Mouse (Mus musculus) limb, embryonic 15.5 days (tissue): ENCODE data around the gene Flna. TPM values are rescaled to one million over a fixed set of nuclear protein-coding genes. Genes with fewer than 3 reads are reported as not detected.

Source experiments
- ATAC-seq: fragments of 200-750 bp; cut with Nextera tagmentation; 2 replicates; pipeline ENCODE4 v1.8.0; 2017; ENCODE audit warnings: low read depth, moderate TSS enrichment; ENCODE audit not compliant: insufficient number of reproducible peaks, low FRiP score, low TSS enrichment
- H3K27ac ChIP-seq: fragments of 300-500 bp; sonication (generic); 2 replicates; pipeline ENCODE4 v1.5.1; 2015; ENCODE audit warnings: moderate library complexity, mild to moderate bottlenecking, inconsistent platforms
- H3K27me3 ChIP-seq: fragments of 300-500 bp; sonication (generic); 2 replicates; pipeline ENCODE4 v1.6.1; 2015; ENCODE audit warnings: inconsistent platforms
- H3K36me3 ChIP-seq: fragments of 300-500 bp; sonication (generic); 2 replicates; pipeline ENCODE4 v1.6.1; 2015; ENCODE audit warnings: inconsistent platforms
- H3K4me1 ChIP-seq: fragments of 300-500 bp; sonication (generic); 2 replicates; pipeline ENCODE4 v1.6.1; 2015; ENCODE audit warnings: inconsistent platforms
- H3K4me2 ChIP-seq: fragments of 300-500 bp; sonication (generic); 2 replicates; pipeline ENCODE4 v1.6.1; 2015; ENCODE audit warnings: mild to moderate bottlenecking, inconsistent platforms
- H3K4me3 ChIP-seq: fragments of 300-500 bp; sonication (generic); 2 replicates; pipeline ENCODE4 v1.5.1; 2015; ENCODE audit warnings: mild to moderate bottlenecking, inconsistent platforms
- H3K9ac ChIP-seq: fragments of 300-500 bp; sonication (generic); 2 replicates; pipeline ENCODE4 v1.6.1; 2015; ENCODE audit warnings: inconsistent platforms
- H3K9me3 ChIP-seq: fragments of 300-500 bp; sonication (generic); 2 replicates; pipeline ENCODE4 v1.6.1; 2016; ENCODE audit warnings: inconsistent platforms
- WGBS: fragments of 180-500 bp; shearing (Covaris S2); methylation state at CpG from one replicate; pipeline ENCODE4 v1.1.7; 2015; 5-methylcytosine and 5-hydroxymethylcytosine counted together
- polyA plus RNA-seq: library from polyadenylated mRNA; unstranded; fragments of >200 nt; fragmentation: Nextera tagmentation; extraction: Ambion mirVana; gene quantifications from 2 replicates; pipeline ENCODE4 v1.2.1, GENCODE M21; 2015

The Flna gene
- polyA plus RNA-seq = 228 and 248 TPM in 2 replicates

GRCm38 (mm10) chrX:74249615-74250014 lies at the start of gene Flna:
TSS of gene Flna (minus strand) at chrX:74249820.
- WGBS = 25% methylated on average over 38 of the region's 38 CpGs
- peak within 1 kb of the TSS; percentile 54 for H3K4me2 ChIP-seq
- no peaks in the 10 kb centered on the region for H3K27me3 ChIP-seq
- H3K36me3 ChIP-seq = no peaks in the 10 kb centered on the region
- no peak for ATAC-seq
- 0 out of 2 replicates have a peak, but pooled peaks cover 7% of the 10 kb centered on the region for H3K4me1 ChIP-seq
- H3K27ac ChIP-seq = peak within 1 kb of the TSS; percentile 80
- no peaks in the 10 kb centered on the region for H3K9me3 ChIP-seq
- H3K9ac ChIP-seq = peak within 1 kb of the TSS; percentile 42
- peak within 1 kb of the TSS; percentile 42 for H3K4me3 ChIP-seq

DNA sequence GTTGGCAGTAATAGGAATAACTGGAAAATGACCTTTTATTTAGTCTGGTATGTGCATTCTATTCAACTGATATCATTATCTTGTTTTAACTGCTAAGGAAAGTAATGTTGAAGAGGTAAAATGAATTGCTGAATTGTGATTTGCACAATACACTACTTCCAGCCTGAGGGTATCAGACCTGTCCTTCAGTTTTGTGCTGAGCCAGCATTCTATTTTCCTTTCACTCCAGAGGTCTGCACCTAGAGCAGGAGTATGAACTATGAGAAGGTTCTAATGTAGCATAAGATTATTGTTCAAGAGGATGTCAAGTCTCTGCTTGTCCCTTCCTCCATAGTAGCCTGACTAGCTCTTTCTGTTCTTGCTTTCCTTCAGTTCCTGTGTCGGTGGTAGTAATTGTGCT lies 48.7 kb upstream of the Flna start:
- Histone ChIP-seq H3K36me3 (peaks cover 20% of the 10 kb centered on the region), H3K27ac (no peak overlapping the region), H3K4me2 (no peak overlapping the region), H3K4me3 (no peak overlapping the region), H3K9ac (no peak overlapping the region), H3K4me1 (no peaks in the 10 kb centered on the region; the same call in 1 of the 2 replicates), H3K27me3 (no peaks in the 10 kb centered on the region), H3K9me3 (no peaks in the 10 kb centered on the region)
- ATAC-seq = no peak
- WGBS = 73% methylated on average over 1 of the region's 1 CpGs

- peak within 1 kb of the TSS; percentile 67 for H3K9ac ChIP-seq
- H3K36me3 ChIP-seq = peaks cover 12% of the 10 kb centered on the region; the same call in 1 of the 2 replicates
- 22% methylated on average over 37 of the region's 37 CpGs for WGBS
- peak within 1 kb of the TSS; percentile 54 for H3K4me2 ChIP-seq
- peak within 1 kb of the TSS; percentile 59 for H3K4me3 ChIP-seq
- no peaks in the 10 kb centered on the region for H3K27me3 ChIP-seq
- H3K4me1 ChIP-seq = no peaks in the 10 kb centered on the region; the same call in 1 of the 2 replicates
- ATAC-seq = peak; percentile 98
- no peaks in the 10 kb centered on the region for H3K9me3 ChIP-seq
- H3K27ac ChIP-seq = peak within 1 kb of the TSS; percentile 67
Measured at GRCm38 (mm10) chrX:74296538-74297448, 47.2 kb upstream of the Flna start, which contains the start of gene Atp6ap1. TSS of gene Atp6ap1 (plus strand) at chrX:74297097.

- Histone ChIP-seq H3K27me3 (no peaks in the 10 kb centered on the region), H3K36me3 (0 out of 2 replicates have a peak, but pooled peaks cover 4% of the 10 kb centered on the region)
- no peak for ATAC-seq
Measured at GRCm38 (mm10) chrX:74293431-74293830, 43.8 kb upstream of the Flna start.

DNA sequence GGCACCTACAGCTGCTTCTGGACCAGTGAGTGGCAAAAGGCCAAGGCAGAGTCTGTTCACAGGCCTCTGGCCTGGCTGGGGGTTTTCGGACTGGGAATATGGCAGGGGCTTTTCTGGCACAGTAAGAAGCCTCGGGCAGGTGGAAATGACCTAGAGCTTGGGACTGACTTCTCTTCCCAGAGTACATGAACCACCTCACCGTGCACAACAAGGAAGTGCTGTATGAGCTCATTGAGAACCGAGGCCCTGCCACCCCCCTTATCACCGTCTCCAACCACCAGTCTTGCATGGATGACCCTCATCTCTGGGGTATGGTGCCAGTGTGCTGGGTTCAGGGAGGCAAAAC lies 33.4 kb upstream of the Flna start:
- H3K4me2 ChIP-seq = peak overlapping the region; percentile 56
- 0 out of 2 replicates have a peak, but pooled peaks have one; percentile 5 for ATAC-seq
- no peaks in the 10 kb centered on the region for H3K9me3 ChIP-seq
- peaks cover 5% of the 10 kb centered on the region; the same call in 1 of the 2 replicates for H3K4me1 ChIP-seq
- H3K36me3 ChIP-seq = no peaks in the 10 kb centered on the region
- H3K9ac ChIP-seq = peak overlapping the region; percentile 52
- WGBS = 42% methylated on average over 5 of the region's 5 CpGs
- peak overlapping the region; percentile 91 for H3K27ac ChIP-seq
- H3K4me3 ChIP-seq = peak overlapping the region; percentile 56
- no peaks in the 10 kb centered on the region for H3K27me3 ChIP-seq

More at GRCm38 (mm10) chrX:74293431-74293830, 43.8 kb upstream of the Flna start:
- no peak overlapping the region for H3K27ac ChIP-seq
- no peak overlapping the region for H3K4me2 ChIP-seq
- no peaks in the 10 kb centered on the region; the same call in 1 of the 2 replicates for H3K4me1 ChIP-seq
- no peak overlapping the region for H3K4me3 ChIP-seq
- 68% methylated on average over 4 of the region's 4 CpGs for WGBS
- no peak overlapping the region for H3K9ac ChIP-seq
- no peaks in the 10 kb centered on the region for H3K9me3 ChIP-seq

DNA sequence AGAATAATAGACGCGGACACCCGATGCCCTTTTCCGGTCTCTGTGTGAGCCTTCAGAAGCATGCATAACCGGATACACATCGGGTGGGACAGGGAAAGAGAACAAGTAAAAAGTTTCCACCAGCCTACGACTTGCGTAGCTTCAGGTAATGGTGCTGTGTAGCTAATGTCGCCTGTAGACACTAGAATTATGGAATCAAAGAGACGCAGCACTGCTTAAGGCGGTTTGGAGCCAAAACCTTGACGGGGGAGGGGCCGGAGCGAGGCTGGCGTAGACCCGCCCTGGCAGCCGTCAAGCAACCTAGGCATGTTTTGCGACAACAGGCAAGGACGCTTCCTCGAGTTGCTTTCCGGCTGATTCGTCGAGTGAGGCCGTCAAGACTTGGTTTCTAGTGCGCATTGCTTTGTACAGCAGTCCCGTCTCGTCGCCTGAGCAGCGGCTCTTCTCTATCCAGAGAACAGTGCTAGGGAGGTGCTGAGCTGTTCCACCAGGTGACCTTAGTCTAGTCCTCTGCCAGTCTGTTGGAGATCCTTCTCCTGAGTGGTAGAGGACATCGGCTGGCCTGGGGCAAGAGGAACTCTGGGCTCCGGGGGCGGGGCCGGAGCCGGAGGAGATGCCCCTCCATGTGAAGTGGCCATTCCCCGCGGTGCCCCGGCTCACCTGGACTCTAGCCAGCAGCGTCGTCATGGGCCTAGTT lies 32.9 kb upstream of the Flna start:
- Histone ChIP-seq H3K9ac (peak overlapping the region; percentile 52), H3K4me1 (peaks cover 5% of the 10 kb centered on the region; the same call in 1 of the 2 replicates), H3K9me3 (no peaks in the 10 kb centered on the region), H3K27me3 (no peaks in the 10 kb centered on the region), H3K36me3 (no peaks in the 10 kb centered on the region), H3K27ac (peak overlapping the region; percentile 91), H3K4me2 (peak overlapping the region; percentile 56), H3K4me3 (peak overlapping the region; percentile 56)
- WGBS = 27% methylated on average over 39 of the region's 39 CpGs
- peak; percentile 61 for ATAC-seq

DNA sequence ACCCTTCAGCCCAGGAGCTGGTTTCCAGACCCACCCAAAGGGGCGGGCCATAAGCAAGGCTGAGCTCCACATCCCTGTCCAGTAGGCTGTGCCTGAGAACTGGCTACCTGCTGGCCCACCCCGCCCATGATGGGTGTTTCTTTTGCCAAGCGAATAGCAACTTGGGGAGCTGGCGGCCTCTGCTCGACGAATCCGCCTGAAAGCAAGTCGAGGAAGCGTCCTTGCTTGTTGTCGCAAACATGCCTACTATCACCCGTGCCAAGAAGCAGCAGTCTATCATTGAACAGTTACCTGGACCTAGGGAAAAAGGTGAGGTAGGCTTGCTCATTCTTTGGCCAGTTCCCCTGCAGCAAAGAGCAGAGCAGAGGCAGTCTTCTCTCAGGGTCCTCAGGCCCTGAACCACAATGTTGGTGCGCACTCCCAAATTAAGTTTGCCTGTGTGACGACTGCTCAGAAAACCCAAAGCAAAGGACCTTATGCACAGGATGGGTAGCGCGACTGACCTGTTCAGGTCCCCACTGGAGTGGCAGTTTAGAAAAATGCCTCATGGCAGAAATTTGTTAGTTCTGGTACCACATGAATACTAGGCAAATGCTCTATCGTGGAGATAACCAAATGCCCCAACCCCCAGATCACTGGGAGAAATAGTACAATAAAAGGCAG lies 32.2 kb upstream of the Flna start, which contains the start of the genes Taz and Dnase1l1:
TSS of gene Taz (plus strand) at position 181 of the 663 bp plus-strand sequence.
TSS of gene Dnase1l1 (minus strand) at position 606 of the 663 bp plus-strand sequence.
- Histone ChIP-seq H3K9ac (peak within 1 kb of the TSS; percentile 52), H3K27ac (peak within 1 kb of the TSS; percentile 91), H3K27me3 (no peaks in the 10 kb centered on the region), H3K36me3 (no peaks in the 10 kb centered on the region), H3K4me3 (peak within 1 kb of the TSS; percentile 56), H3K4me1 (peaks cover 5% of the 10 kb centered on the region; the same call in 1 of the 2 replicates), H3K4me2 (peak within 1 kb of the TSS; percentile 56), H3K9me3 (no peaks in the 10 kb centered on the region)
- peak; percentile 92 for ATAC-seq
- WGBS = 20% methylated on average over 16 of the region's 16 CpGs

DNA sequence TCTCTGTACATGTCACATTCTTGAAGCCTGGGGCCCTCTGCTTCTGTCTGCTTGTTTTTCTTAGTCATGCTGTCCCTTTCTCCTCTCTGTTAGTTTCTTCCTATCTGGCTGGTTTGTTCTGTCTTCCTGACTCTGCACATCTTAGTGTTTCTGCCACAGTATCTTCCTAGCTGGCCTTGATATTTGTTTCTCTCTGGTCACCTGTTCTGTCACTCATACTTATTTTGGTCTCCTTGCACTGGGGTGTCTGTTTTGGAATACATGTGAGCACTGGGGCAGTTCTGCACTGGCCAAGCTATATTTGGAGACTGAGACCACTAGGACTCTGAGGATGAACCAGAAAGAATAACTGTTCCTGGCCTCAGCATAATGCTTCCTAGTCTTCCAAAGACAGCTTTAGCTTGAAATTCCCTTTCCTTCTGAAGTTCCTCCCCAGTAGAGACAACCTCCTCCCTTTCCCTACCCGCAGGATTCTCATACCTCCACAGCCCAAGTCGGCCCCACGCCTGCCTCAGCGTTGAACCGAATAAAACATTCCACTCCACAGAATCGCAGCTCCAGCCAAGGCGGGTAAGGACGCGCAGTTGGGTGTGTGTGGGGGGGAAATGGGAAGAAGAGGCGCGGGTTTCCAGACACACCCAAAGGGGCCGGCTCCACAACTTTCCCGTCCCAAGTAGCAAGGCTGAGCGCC lies 31.6 kb upstream of the Flna start:
- Histone ChIP-seq H3K4me2 (peak overlapping the region; percentile 56), H3K27ac (peak overlapping the region; percentile 91), H3K9me3 (no peaks in the 10 kb centered on the region), H3K36me3 (no peaks in the 10 kb centered on the region), H3K4me1 (peaks cover 5% of the 10 kb centered on the region; the same call in 1 of the 2 replicates), H3K9ac (0 out of 2 replicates have a peak overlapping the region, but pooled peaks have one; percentile 31), H3K4me3 (peak overlapping the region; percentile 56), H3K27me3 (no peaks in the 10 kb centered on the region)
- no peak for ATAC-seq
- WGBS = 25% methylated on average over 14 of the region's 14 CpGs

GRCm38 (mm10) chrX:74277916-74278315 lies 28.3 kb upstream of the Flna start:
- H3K9me3 ChIP-seq = no peaks in the 10 kb centered on the region
- ATAC-seq = no peak
- no peak overlapping the region for H3K4me2 ChIP-seq
- peaks cover 4% of the 10 kb centered on the region; the same call in 1 of the 2 replicates for H3K4me1 ChIP-seq
- H3K27ac ChIP-seq = no peak overlapping the region
- H3K36me3 ChIP-seq = no peaks in the 10 kb centered on the region
- WGBS = 70% methylated on average over 8 of the region's 8 CpGs
- no peak overlapping the region for H3K4me3 ChIP-seq
- no peaks in the 10 kb centered on the region for H3K27me3 ChIP-seq
- no peak overlapping the region for H3K9ac ChIP-seq

- Histone ChIP-seq H3K4me3 (no peak overlapping the region), H3K4me1 (peaks cover 7% of the 10 kb centered on the region; the same call in 1 of the 2 replicates), H3K27ac (peak overlapping the region; percentile 38; the same call in 1 of the 2 replicates), H3K36me3 (no peaks in the 10 kb centered on the region), H3K4me2 (no peak overlapping the region), H3K9ac (no peak overlapping the region), H3K9me3 (no peaks in the 10 kb centered on the region), H3K27me3 (no peaks in the 10 kb centered on the region)
- ATAC-seq = no peak
- 35% methylated on average over 10 of the region's 10 CpGs for WGBS
Measured at GRCm38 (mm10) chrX:74273422-74274322, 24.1 kb upstream of the Flna start.
